Mouse (Mus musculus): Measurements from ENCODE around the gene Itgad.
"Not testable (repeated sequence)": the region's sequence is repeated elsewhere in the genome, so short reads cannot be mapped to it uniquely, and the experiment has no call there.

The Itgad gene

DNA sequence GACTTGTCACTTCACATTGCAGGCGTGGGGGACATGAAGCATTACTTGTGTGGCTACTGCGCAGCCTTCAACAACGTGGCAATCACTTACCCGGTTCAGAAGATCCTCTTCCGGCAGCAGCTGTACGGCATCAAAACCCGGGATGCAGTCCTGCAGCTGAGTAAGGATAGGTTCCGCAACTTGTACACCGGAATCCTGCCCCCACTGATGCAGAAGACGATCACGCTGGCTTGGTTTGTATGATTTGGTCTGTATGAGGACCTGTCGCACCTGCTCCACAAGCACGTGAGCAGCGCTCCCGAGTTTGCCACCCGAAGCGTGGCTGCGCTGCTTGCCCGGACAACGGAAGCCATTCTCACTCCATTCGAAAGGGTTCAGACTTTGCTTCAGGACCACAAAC lies at the start of gene Itgad:
Itgad (plus strand) TSS at position 301 of the 400 bp plus-strand sequence.
- DNase-seq: no peak

GRCm38 (mm10) chr7:128105246-128105645 lies 48.9 kb upstream of the Itgad start:
- no peak for DNase-seq

DNA sequence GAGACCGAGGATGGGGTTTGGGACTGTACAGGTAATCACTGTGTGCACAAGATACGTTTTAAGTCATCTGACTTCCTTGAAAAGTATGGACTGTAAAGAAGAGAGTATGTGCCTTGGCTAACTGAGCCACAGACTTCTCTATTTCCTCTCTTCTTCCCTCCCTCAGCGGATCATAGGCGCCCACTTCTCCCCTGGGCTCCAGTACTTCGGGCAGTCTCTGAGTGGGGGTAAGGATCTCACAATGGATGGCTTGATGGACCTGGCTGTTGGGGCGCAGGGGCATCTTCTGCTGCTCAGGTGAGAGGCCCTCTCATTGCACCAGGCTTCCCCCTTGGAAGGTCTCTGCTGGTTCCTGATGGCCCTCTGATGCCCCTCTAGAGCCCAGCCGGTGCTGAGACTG lies 46.7 kb upstream of the Itgad start:
- no peak for DNase-seq

- DNase-seq: no peak
Observed at GRCm38 (mm10) chr7:128110314-128110713, 43.9 kb upstream of the Itgad start.

- no peak for DNase-seq
Observed at GRCm38 (mm10) chr7:128112131-128112530, 42.0 kb upstream of the Itgad start.

GRCm38 (mm10) chr7:128114371-128115105 lies 39.6 kb upstream of the Itgad start:
- DNase-seq: no peak

DNA sequence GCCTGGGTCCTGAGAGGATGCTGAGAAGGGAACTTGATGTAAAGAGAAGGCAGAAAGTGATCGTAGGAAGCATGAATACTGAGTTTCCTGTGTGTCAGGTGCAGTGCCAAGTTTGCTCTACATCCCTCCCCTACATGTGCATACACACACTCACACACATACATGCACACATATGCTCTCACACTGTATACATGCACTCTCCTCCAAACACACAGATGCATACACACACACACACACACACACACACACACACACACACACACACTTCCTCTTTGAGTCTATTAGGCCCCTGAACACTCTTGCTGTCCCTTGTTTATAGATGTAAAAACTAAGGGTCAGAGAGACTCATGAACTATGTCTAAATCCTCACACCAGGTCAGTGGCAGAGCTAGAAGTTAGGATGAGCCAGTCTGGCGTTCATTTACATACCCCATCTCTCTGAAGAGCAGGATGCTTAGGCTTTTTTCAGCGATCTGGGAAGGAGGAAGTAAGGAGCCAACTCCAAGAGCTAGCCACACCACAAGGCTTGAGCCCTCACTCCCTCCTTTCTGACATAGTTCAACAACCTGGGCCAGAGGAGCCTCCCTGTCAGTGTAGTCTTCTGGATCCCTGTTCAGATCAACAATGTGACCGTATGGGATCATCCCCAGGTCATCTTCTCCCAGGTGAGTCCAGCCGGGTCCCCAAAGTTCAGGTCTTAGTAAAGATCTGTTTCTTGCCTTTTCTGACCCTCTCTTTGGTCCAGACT lies 38.8 kb upstream of the Itgad start:
- no peak for DNase-seq

DNA sequence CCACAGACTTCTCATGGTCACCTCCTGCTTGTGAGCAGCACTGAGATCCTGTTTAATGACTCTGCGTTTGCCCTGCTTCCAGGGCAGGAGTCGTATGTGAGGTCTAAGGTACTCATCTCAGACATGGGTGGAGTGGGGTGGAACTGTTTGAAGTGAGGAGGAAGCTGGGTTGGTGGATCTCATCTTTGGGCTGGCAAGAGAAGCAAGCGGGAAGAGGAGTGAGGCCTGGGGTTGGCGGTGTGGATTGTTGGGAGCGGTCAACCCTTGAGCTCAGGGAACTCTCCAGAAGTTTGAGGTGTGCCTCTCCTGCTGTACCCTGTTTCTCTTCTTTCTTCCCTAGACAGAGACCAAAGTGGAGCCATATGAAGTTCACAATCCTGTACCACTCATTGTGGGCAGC lies 37.8 kb upstream of the Itgad start:
- no peak for DNase-seq

- DNase-seq: no peak
Observed at GRCm38 (mm10) chr7:128119726-128120490, 34.3 kb upstream of the Itgad start.

GRCm38 (mm10) chr7:128128741-128129720 lies 25.1 kb upstream of the Itgad start, which contains the start of gene Itgax:
Gene Itgax (plus strand): TSS chr7:128129547.
- no peak for DNase-seq

DNA sequence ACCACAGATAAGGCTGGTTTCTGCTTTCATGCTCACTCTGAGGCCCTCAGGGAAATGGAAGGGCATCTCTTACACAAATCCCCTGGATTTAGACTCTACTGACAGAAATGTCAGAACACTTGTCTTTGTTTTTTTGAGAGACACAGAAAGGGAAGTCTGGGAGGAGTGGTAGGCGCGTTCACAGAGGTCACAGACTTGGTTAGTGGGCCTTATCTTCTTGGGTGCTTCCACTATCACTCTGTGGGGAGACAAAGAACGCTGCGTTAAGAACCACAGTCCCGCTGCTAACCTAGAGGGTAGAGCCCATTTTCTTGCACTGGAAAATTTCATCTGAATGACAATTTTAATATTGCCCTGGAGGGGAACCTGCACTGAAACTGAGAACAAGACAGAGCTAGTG lies 22.0 kb upstream of the Itgad start:
- DNase-seq: no peak

DNA sequence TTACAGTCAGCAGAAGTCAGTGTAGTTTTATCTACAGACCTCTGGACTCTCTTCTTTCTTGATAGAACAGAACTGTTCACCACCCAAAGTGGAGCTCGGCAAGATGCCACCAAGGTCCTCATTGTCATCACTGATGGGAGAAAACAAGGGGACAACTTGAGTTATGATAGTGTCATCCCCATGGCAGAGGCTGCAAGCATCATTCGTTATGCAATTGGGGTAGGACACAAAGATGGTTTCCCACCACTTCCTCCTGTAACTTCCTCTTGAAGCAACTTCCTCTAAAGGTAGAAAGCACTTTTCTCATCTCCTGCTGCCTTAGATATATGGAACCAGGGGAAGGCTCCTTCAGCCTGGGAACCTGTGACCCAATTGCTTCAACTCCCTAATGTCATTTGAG lies 20.6 kb upstream of the Itgad start:
- DNase-seq: no peak

- DNase-seq: no peak
Observed at GRCm38 (mm10) chr7:128136927-128137326, 17.2 kb upstream of the Itgad start.

GRCm38 (mm10) chr7:128139611-128140010 lies 14.6 kb upstream of the Itgad start:
- DNase-seq: no peak

DNA sequence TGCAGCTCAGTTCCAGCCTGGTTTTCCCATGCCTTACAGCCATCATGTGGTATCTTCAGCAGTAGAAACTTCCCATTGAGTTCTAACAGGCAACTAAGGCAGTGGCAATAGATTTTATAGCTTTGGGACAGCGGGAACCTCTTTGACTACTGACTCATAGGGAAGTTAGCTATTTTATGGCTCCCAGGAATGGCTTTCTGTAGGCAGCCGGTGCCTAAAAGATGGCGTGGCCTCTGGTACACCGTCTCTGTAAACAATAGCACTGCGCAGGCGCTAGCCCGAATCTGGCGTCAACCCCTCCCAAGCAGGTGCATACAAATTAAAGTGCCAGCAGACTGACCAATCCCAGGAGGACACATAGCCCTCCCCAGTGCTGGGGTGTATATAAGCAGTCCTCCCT lies 3.2 kb upstream of the Itgad start:
- DNase-seq: no peak

DNA sequence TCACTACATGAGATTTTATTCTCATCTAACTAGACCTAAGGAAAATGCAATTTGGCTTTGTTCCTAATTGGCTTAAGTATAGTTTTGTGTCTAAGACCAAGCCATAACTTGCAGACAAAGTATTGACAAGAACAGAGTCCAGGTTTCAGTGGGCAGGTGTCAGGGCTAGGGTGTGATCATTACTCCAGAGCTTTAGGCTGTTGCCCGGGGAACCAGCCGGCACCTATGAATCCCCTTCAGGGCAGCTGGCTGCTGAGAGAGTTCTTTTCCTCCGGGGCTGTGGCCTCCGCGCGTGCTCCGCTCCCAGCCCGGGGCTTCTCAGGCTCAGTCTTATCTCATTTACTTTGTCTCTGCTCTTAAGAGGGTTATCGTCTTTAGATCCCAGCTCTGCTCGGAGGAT lies 748 bp downstream of the Itgad start:
- DNase-seq: no peak

GRCm38 (mm10) chr7:128158688-128159354 lies 4.6 kb downstream of the Itgad start:
- DNase-seq: not testable (repeated sequence)

DNA sequence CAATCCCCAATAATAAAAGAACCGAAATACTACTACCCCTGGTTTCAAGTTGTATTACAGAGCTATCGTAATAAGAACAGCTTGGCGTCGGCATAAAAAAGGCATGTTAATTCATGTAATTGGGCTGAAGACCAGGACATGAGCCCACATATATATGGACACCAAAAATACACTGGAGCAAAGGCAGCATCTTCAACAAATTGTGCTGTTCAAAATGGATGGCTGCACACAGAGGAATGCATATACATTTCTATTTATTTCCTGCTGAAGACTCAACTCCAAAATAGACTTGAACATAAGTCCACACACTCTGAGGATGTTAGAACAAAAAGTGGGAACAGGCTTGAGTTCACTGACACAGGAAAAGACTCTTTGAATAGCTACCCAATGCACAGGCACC lies 9.8 kb downstream of the Itgad start:
- no peak for DNase-seq

DNA sequence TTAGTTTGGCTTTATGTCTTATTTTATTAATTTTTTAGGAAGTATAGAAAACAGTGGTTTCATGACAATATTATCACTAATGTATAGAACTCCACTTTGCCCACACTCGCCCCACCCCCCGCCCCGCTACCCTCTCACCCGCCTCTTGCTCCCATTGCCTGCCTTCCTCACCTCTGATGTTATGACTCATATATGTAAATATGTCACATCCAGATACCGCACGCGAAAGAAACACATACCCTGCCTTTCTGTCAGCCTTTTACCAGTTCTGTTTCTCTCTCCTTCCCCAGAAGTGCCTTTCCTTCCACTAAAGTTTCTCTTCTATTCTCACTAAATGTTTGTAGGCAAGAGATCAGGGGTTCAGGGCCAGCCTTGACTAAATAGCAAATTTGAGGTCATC lies 12.2 kb downstream of the Itgad start:
- no peak for DNase-seq

- no peak for DNase-seq
Observed at GRCm38 (mm10) chr7:128169996-128170395, 15.8 kb downstream of the Itgad start.

DNA sequence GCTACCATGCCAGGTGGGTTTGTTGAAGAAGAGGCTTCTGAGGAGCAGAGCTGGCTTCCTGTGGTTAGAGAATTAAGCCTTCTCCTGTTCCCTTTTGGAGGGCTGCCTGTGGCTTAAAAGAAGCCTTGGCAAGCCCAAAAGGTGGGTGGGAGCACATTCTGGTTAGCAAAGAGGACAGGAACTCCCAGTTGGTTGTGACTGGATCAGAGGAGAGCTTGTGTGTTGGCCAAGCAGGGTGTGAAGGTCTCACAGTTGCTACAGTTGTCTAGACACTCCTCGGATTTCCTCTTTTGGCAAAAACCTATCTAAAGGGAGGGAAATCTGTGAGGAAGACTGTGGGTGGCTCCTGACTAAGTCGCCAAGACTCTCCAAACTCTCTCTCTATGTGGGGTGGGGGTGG lies 24.2 kb downstream of the Itgad start:
- DNase-seq: no peak

DNA sequence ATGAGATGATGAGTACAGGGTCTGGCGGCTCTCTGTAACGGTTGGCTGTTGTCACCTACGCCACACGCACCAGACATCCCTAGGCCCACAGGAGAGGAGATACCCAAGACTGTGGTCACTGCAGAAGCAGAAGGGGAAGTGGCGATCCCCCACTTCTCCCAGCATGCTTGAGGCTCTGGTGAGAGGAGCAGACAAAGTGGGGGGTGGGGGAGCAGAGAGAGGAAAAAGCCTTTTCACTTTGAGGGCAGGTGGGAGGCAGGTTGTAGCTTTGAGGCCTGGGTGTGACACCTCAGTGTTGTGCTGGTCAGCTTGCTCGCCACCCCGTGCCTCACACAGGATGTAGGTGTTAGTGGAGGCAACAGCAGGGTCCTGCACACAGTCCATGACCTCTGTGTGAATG lies 25.9 kb downstream of the Itgad start:
- DNase-seq: no peak
